Mouse (Mus musculus): Measurements from ENCODE around the gene Olfr1477. TPM values are rescaled to one million over a fixed set of nuclear protein-coding genes. Genes with fewer than 3 reads are reported as not detected.
"Not testable (repeated sequence)": the region's sequence is repeated elsewhere in the genome, so short reads cannot be mapped to it uniquely, and the experiment has no call there.

Olfr1477 gene
- not detected in 2 replicates for polyA plus RNA-seq (2015; fragmentation: Nextera tagmentation; extraction: Ambion mirVana)

DNA sequence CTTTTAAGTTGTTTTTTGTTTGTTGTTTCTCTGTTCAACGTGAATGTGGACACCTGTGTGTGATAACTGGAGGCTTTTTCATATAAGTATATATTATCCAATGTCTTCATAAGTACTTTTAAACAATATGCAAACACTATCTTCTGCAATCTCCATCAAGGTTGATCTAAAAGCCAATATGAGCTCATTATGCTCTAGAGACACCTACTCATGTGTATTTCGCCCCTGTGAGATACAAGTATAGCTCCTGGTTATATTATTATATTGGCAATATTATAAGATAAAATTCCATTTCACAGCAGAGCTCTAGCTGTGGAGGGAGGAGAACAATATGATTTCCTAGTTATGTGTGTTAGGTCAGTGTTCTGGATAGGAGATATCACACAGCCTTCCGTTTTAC is at the start of gene Olfr1477:
Gene Olfr1477 (plus strand): TSS at position 301 of the 400 bp plus-strand sequence.
- Histone ChIP-seq H3K27me3 (no peaks in the 10 kb centered on the region), H3K4me3 (no peak within 1 kb of the TSS), H3K4me1 (replicated peaks) (no peaks in the 10 kb centered on the region), H3K4me2 (no peak within 1 kb of the TSS), H3K9me3 (peaks cover 11% of the 10 kb centered on the region), H3K9ac (no peak within 1 kb of the TSS), H3K36me3 (no peaks in the 10 kb centered on the region), H3K27ac (replicated peaks) (no peak within 1 kb of the TSS)
- 82% methylated on average over 3 of the region's 3 CpGs for WGBS
- no peak for ATAC-seq (ENCODE audit: low read depth)

GRCm38 (mm10) chr19:13455986-13456385 is 44.4 kb upstream of the Olfr1477 start, which contains the start of gene Olfr1472:
Gene Olfr1472 (minus strand): TSS chr19:13456086.
- H3K4me3 ChIP-seq, result no peak within 1 kb of the TSS
- 86% methylated on average over 1 of the region's 1 CpGs for WGBS
- H3K27ac ChIP-seq (replicated peaks), result no peak within 1 kb of the TSS
- peaks cover 13% of the 10 kb centered on the region for H3K9me3 ChIP-seq
- no peaks in the 10 kb centered on the region for H3K4me1 ChIP-seq (replicated peaks)
- no peaks in the 10 kb centered on the region for H3K27me3 ChIP-seq
- H3K4me2 ChIP-seq, result no peak within 1 kb of the TSS
- ATAC-seq (ENCODE audit: low read depth), result no peak
- H3K9ac ChIP-seq, result no peak within 1 kb of the TSS
- no peaks in the 10 kb centered on the region for H3K36me3 ChIP-seq

- not testable (repeated sequence) for H3K4me2 ChIP-seq; H3K9ac ChIP-seq; H3K36me3 ChIP-seq; H3K27me3 ChIP-seq; H3K4me1 ChIP-seq (replicated peaks); ATAC-seq (ENCODE audit: low read depth); H3K27ac ChIP-seq (replicated peaks); H3K9me3 ChIP-seq; H3K4me3 ChIP-seq
- 75% methylated on average over 4 of the region's 4 CpGs for WGBS
These were observed 31.1 kb upstream of the Olfr1477 start, which contains the start of gene Olfr1474 for GRCm38 (mm10) chr19:13469265-13469664. Gene Olfr1474 (plus strand): TSS chr19:13469565.

GRCm38 (mm10) chr19:13480096-13480495 is 20.2 kb upstream of the Olfr1477 start, which contains the start of gene Olfr1475:
Gene Olfr1475 (minus strand): TSS chr19:13480196.
- H3K9me3 ChIP-seq, result no peaks in the 10 kb centered on the region
- ATAC-seq (ENCODE audit: low read depth), result no peak

DNA sequence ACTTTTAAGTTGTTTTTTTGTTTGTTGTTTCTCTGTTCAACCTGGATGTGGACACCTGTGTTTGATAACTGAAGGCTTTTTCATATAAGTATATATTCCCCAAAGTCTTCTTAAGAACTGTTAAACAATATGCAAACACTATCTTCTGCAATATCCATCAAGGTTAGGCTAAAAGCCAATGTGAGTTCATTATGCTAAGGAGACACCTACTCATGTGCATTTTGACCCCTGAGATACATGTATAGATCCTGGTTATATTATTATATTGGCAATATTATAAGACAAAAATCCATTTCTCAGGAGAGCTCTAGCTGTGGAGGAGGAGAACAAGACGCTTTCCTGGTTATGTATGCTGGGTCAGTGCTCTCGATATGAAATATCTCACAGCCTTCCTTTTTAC is 27.3 kb downstream of the Olfr1477 start, which contains the start of gene Olfr1480:
Gene Olfr1480 (plus strand): TSS at position 301 of the 400 bp plus-strand sequence.
- H3K9me3 ChIP-seq, result peaks cover 24% of the 10 kb centered on the region
- WGBS, result 84% methylated on average over 2 of the region's 2 CpGs
- no peak within 1 kb of the TSS for H3K4me3 ChIP-seq
- H3K9ac ChIP-seq, result no peak within 1 kb of the TSS
- no peak within 1 kb of the TSS for H3K27ac ChIP-seq (replicated peaks)
- no peak within 1 kb of the TSS for H3K4me2 ChIP-seq
- H3K4me1 ChIP-seq (replicated peaks), result no peaks in the 10 kb centered on the region
- H3K27me3 ChIP-seq, result no peaks in the 10 kb centered on the region
- no peak for ATAC-seq (ENCODE audit: low read depth)
- no peaks in the 10 kb centered on the region for H3K36me3 ChIP-seq

More at GRCm38 (mm10) chr19:13480096-13480495, 20.2 kb upstream of the Olfr1477 start, which contains the start of gene Olfr1475:
- no peak within 1 kb of the TSS for H3K4me2 ChIP-seq
- H3K27ac ChIP-seq (replicated peaks), result no peak within 1 kb of the TSS
- H3K4me3 ChIP-seq, result no peak within 1 kb of the TSS
- H3K4me1 ChIP-seq (replicated peaks), result no peaks in the 10 kb centered on the region
- H3K27me3 ChIP-seq, result no peaks in the 10 kb centered on the region
- no peak within 1 kb of the TSS for H3K9ac ChIP-seq
- H3K36me3 ChIP-seq, result no peaks in the 10 kb centered on the region

Other genes starting within 250 kb of the Olfr1477 start
- not detected in 2 replicates for gene Olfr1465, start 185.0 kb upstream of the Olfr1477 start, polyA plus RNA-seq (2015; fragmentation: Nextera tagmentation; extraction: Ambion mirVana)
- gene Olfr1466, start 161.7 kb upstream of the Olfr1477 start, polyA plus RNA-seq (2015; fragmentation: Nextera tagmentation; extraction: Ambion mirVana), result not detected in 2 replicates
- not detected in 2 replicates for gene Olfr1467, start 138.3 kb upstream of the Olfr1477 start, polyA plus RNA-seq (2015; fragmentation: Nextera tagmentation; extraction: Ambion mirVana)
- gene Olfr1469, start 92.7 kb upstream of the Olfr1477 start, polyA plus RNA-seq (2015; fragmentation: Nextera tagmentation; extraction: Ambion mirVana), result not detected in 2 replicates
- not detected in 2 replicates for gene Olfr1471, start 57.1 kb upstream of the Olfr1477 start, polyA plus RNA-seq (2015; fragmentation: Nextera tagmentation; extraction: Ambion mirVana)
- gene Olfr1472, start 44.5 kb upstream of the Olfr1477 start, polyA plus RNA-seq (2015; fragmentation: Nextera tagmentation; extraction: Ambion mirVana), result not detected in 2 replicates
- gene Olfr1474, start 31.0 kb upstream of the Olfr1477 start, polyA plus RNA-seq (2015; fragmentation: Nextera tagmentation; extraction: Ambion mirVana), result not detected in 2 replicates
- not detected in 2 replicates for gene Olfr1475, start 20.4 kb upstream of the Olfr1477 start, polyA plus RNA-seq (2015; fragmentation: Nextera tagmentation; extraction: Ambion mirVana)
- not detected in 2 replicates for gene Olfr1480, start 27.4 kb downstream of the Olfr1477 start, polyA plus RNA-seq (2015; fragmentation: Nextera tagmentation; extraction: Ambion mirVana)
- gene Olfr1484, start 83.0 kb downstream of the Olfr1477 start, polyA plus RNA-seq (2015; fragmentation: Nextera tagmentation; extraction: Ambion mirVana), result not detected in 2 replicates
- not detected in 2 replicates for gene Olfr1487, start 116.8 kb downstream of the Olfr1477 start, polyA plus RNA-seq (2015; fragmentation: Nextera tagmentation; extraction: Ambion mirVana)
- gene Olfr1489, start 131.1 kb downstream of the Olfr1477 start, polyA plus RNA-seq (2015; fragmentation: Nextera tagmentation; extraction: Ambion mirVana), result not detected in 2 replicates
- not detected in 2 replicates for gene Olfr1490, start 150.5 kb downstream of the Olfr1477 start, polyA plus RNA-seq (2015; fragmentation: Nextera tagmentation; extraction: Ambion mirVana)
- not detected in 2 replicates for gene Olfr1491, start 196.7 kb downstream of the Olfr1477 start, polyA plus RNA-seq (2015; fragmentation: Nextera tagmentation; extraction: Ambion mirVana)
- gene Olfr1493-ps1, start 222.7 kb downstream of the Olfr1477 start, polyA plus RNA-seq (2015; fragmentation: Nextera tagmentation; extraction: Ambion mirVana), result not detected in 2 replicates
- gene Olfr1494, start 239.2 kb downstream of the Olfr1477 start, polyA plus RNA-seq (2015; fragmentation: Nextera tagmentation; extraction: Ambion mirVana), result not detected in 2 replicates

All from neural tube, embryonic 13.5 days (tissue).